In genomic region chr3:89458965-89459807, GRCm38 (mm10) we compare ENCODE assay signal across 8 mouse cellular contexts. TPM values are rescaled to one million over a fixed set of nuclear protein-coding genes. Genes with fewer than 3 reads are reported as not detected.
A peak's percentile ranks its signal among the peaks of the same experiment; 100 is the strongest.
DNase-seq lines count a peak whose midpoint lies in the region; ATAC-seq lines count a peak whose summit lies in the region.

No protein-coding gene starts in this region.

- H3K9ac ChIP-seq in intestine, embryonic 14.5 days (ENCODE audit: low read length): peak overlapping the region; percentile 71

- peak overlapping the region; percentile 84 for H3K27ac ChIP-seq in intestine, embryonic 14.5 days (ENCODE audit: low read depth)

- H3K4me3 ChIP-seq in intestine, embryonic 14.5 days (ENCODE audit: low read depth, low read length): peak overlapping the region; percentile 73

- ATAC-seq in intestine, embryonic 14.5 days (replicated peaks; ENCODE audit: low FRiP score, low TSS enrichment, low read depth): peak; percentile 88
- peak; percentile 77 for ATAC-seq in megakaryocyte progenitor cell, adult 5-6 weeks (replicated peaks; ENCODE audit: poor library complexity)

- H3K9me3 ChIP-seq in intestine, embryonic 14.5 days (ENCODE audit: control insufficient read depth, low read length): no peaks in the 10 kb centered on the region

- H3K4me2 ChIP-seq in intestine, embryonic 14.5 days (ENCODE audit: low read length): peak overlapping the region; percentile 73

- 0 out of 2 replicates have a peak, but pooled peaks cover 3% of the 10 kb centered on the region for H3K4me1 ChIP-seq in intestine, embryonic 14.5 days (replicated peaks; ENCODE audit: control insufficient read depth, insufficient read depth, low read length)

- under 1% methylated on average over 34 of the region's 36 CpGs for WGBS in intestine, embryonic 14.5 days

- peak; percentile 91 to 93 for DNase-seq in adrenal gland, adult 18-20 months (ENCODE audit: low spot score in 2 of 2)
- peak; percentile 92 for DNase-seq in embryo, embryonic 10.5 days (ENCODE audit: low spot score)
- peak; percentile 84 for DNase-seq in gastrocnemius, postnatal 25 days
- DNase-seq in intestine, embryonic 14.5 days (ENCODE audit: low spot score): peak; percentile 98
- DNase-seq in left cerebral cortex, postnatal 10 days (ENCODE audit: extremely low spot score in 1 of 2, low spot score in 2 of 2): peak; percentile 87 to 95
- DNase-seq in right cerebral cortex, postnatal 10 days (ENCODE audit: low spot score in 2 of 2): peak; percentile 94 to 95
- peak; percentile 94 for DNase-seq in urinary bladder, postnatal 14 days (ENCODE audit: low spot score)

- no peaks in the 10 kb centered on the region for H3K27me3 ChIP-seq in intestine, embryonic 14.5 days (replicated peaks; ENCODE audit: control insufficient read depth, insufficient read depth, low read length)

- intact Hi-C loops in left cerebral cortex, postnatal 10 days (cut with DNase I): no loop called here

- H3K36me3 ChIP-seq in intestine, embryonic 14.5 days (ENCODE audit: control insufficient read depth, insufficient read depth, low read length): 0 out of 2 replicates have a peak, but pooled peaks cover 10% of the 10 kb centered on the region

RNA-seq across cellular contexts. Expression of gene Pmvk, which starts 4.8 kb away (rescaled TPM):
- total RNA-seq in adrenal gland, adult 18-20 months (2021): 10 to 100 TPM; 31.4 to 77.1 TPM
- total RNA-seq in gastrocnemius, postnatal 25 days (2021): 1 to 10 TPM; 5.3 to 7.4 TPM
- 60.1 and 63.7 TPM in 2 replicates for polyA plus RNA-seq in intestine, embryonic 14.5 days (2014; fragmentation: Nextera tagmentation; extraction: Ambion mirVana)
- 10 to 100 TPM; 43.4 to 45.9 TPM for total RNA-seq in left cerebral cortex, postnatal 10 days (2021)
- total RNA-seq in megakaryocyte progenitor cell, adult 5-6 weeks (2015): 14.7 and 14.8 TPM in 2 replicates
- 18.8 and 25.3 TPM in 2 replicates for total RNA-seq in megakaryocyte progenitor cell, adult 5-6 weeks (2017)

RNA-seq across cellular contexts. Expression of gene Pbxip1, which starts 22.7 kb away (rescaled TPM):
- 10 to 100 TPM; 53.2 to 57.8 TPM for total RNA-seq in adrenal gland, adult 18-20 months (2021)
- 100 to 1,000 TPM; 179 to 196 TPM for total RNA-seq in gastrocnemius, postnatal 25 days (2021)
- polyA plus RNA-seq in intestine, embryonic 14.5 days (2014; fragmentation: Nextera tagmentation; extraction: Ambion mirVana): 18.8 and 20.3 TPM in 2 replicates
- total RNA-seq in left cerebral cortex, postnatal 10 days (2021): 10 to 100 TPM; 32.8 to 33.8 TPM
- total RNA-seq in megakaryocyte progenitor cell, adult 5-6 weeks (2015): 5.2 and 6.1 TPM in 2 replicates
- 13.4 and 15.0 TPM in 2 replicates for total RNA-seq in megakaryocyte progenitor cell, adult 5-6 weeks (2017)

RNA-seq across cellular contexts. Expression of gene Pygo2, which starts 29.2 kb away (rescaled TPM):
- 10 to 100 TPM; 40.7 to 40.9 TPM for total RNA-seq in adrenal gland, adult 18-20 months (2021)
- 10 to 100 TPM in 1 of 2 experiments, 1 to 10 TPM in 1; 9.2 to 11.1 TPM for total RNA-seq in gastrocnemius, postnatal 25 days (2021)
- polyA plus RNA-seq in intestine, embryonic 14.5 days (2014; fragmentation: Nextera tagmentation; extraction: Ambion mirVana): 40.8 and 45.5 TPM in 2 replicates
- 10 to 100 TPM; 46.0 to 50.6 TPM for total RNA-seq in left cerebral cortex, postnatal 10 days (2021)
- 18.9 and 25.2 TPM in 2 replicates for total RNA-seq in megakaryocyte progenitor cell, adult 5-6 weeks (2015)
- 11.8 and 12.8 TPM in 2 replicates for total RNA-seq in megakaryocyte progenitor cell, adult 5-6 weeks (2017)

RNA-seq across cellular contexts. Expression of gene Shc1, which starts 40.9 kb away (rescaled TPM):
- total RNA-seq in adrenal gland, adult 18-20 months (2021): 10 to 100 TPM; 75.5 to 87.1 TPM
- total RNA-seq in gastrocnemius, postnatal 25 days (2021): 10 to 100 TPM; 21.1 to 23.8 TPM
- polyA plus RNA-seq in intestine, embryonic 14.5 days (2014; fragmentation: Nextera tagmentation; extraction: Ambion mirVana): 65.1 and 71.4 TPM in 2 replicates
- 10 to 100 TPM; 12.2 to 13.8 TPM for total RNA-seq in left cerebral cortex, postnatal 10 days (2021)
- total RNA-seq in megakaryocyte progenitor cell, adult 5-6 weeks (2015): 41.4 and 42.8 TPM in 2 replicates
- 49.6 and 52.8 TPM in 2 replicates for total RNA-seq in megakaryocyte progenitor cell, adult 5-6 weeks (2017)

RNA-seq across cellular contexts. Expression of gene Cks1b, which starts 41.0 kb away (rescaled TPM):
- total RNA-seq in adrenal gland, adult 18-20 months (2021): 10 to 100 TPM; 14.3 to 19.6 TPM
- 1 to 10 TPM; 3.1 to 3.4 TPM for total RNA-seq in gastrocnemius, postnatal 25 days (2021)
- 510 and 525 TPM in 2 replicates for polyA plus RNA-seq in intestine, embryonic 14.5 days (2014; fragmentation: Nextera tagmentation; extraction: Ambion mirVana)
- total RNA-seq in left cerebral cortex, postnatal 10 days (2021): 1 to 10 TPM; 7.4 to 8.0 TPM
- 268 TPM in 2 replicates for total RNA-seq in megakaryocyte progenitor cell, adult 5-6 weeks (2015)
- total RNA-seq in megakaryocyte progenitor cell, adult 5-6 weeks (2017): 171 and 192 TPM in 2 replicates

Comparison
In these comparisons a context has a peak if more than half of its experiments do, and no peak if none do; other contexts are left out.
1. Peak in every context shown above with its lines: DNase-seq, ATAC-seq, H3K4me3 ChIP-seq and H3K27ac ChIP-seq.